Mouse (Mus musculus): ENCODE measurements around the gene Rnaset2a. TPM values are rescaled to one million over a fixed set of nuclear protein-coding genes. Genes with fewer than 3 reads are reported as not detected.
"Not testable (repeated sequence)": the region's sequence is repeated elsewhere in the genome, so short reads cannot be mapped to it uniquely, and the experiment has no call there.

Gene Rnaset2a
- polyA plus RNA-seq, 1 experiment from 2014 or later: 8.3 TPM

GRCm38 (mm10) chr17:8116928-8117327 is 31.0 kb downstream of the Rnaset2a start:
- no CpG with 5 or more reads among the region's 6 CpGs for WGBS
- not testable (repeated sequence) for H3K4me1 ChIP-seq (ENCODE audit: control insufficient read depth, insufficient read depth, low read length)

DNA sequence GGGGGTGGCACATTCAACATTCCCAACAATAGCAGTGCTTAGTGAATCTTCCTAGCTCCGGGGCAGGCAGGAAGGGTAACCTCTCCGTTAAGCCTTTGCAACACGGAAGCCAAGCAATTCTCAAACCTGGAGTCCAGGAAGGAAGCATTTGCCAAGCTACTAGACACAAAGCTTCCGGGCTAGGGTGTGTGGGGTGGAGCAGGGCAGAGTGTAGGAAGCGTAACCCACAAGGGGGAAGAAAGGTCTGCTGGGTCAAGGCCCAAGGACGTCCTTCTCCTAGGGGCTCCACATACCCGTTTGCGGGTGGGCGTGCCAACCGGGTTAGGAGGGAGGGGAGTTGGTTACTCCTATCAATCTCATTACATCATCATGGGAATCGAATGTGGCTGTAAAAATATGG is 31.5 kb downstream of the Rnaset2a start:
- H3K27ac ChIP-seq (ENCODE audit: low read depth, low read length); H3K9me3 ChIP-seq (ENCODE audit: control insufficient read depth, low read length); H3K4me1 ChIP-seq (ENCODE audit: control insufficient read depth, insufficient read depth, low read length); H3K27me3 ChIP-seq (ENCODE audit: control insufficient read depth, insufficient read depth, low read length); H3K4me2 ChIP-seq (ENCODE audit: low read depth, low read length); H3K36me3 ChIP-seq (ENCODE audit: control insufficient read depth, insufficient read depth, low read length); H3K4me3 ChIP-seq (ENCODE audit: low read depth, low read length); H3K9ac ChIP-seq (replicated peaks; ENCODE audit: low read depth, low read length); ATAC-seq (ENCODE audit: low read depth): not testable (repeated sequence)
- 75% methylated on average over 6 of the region's 11 CpGs for WGBS

More at GRCm38 (mm10) chr17:8116928-8117327, 31.0 kb downstream of the Rnaset2a start:
- not testable (repeated sequence) for H3K4me3 ChIP-seq (ENCODE audit: low read depth, low read length); H3K27me3 ChIP-seq (ENCODE audit: control insufficient read depth, insufficient read depth, low read length); H3K4me2 ChIP-seq (ENCODE audit: low read depth, low read length); H3K9ac ChIP-seq (replicated peaks; ENCODE audit: low read depth, low read length); H3K9me3 ChIP-seq (ENCODE audit: control insufficient read depth, low read length); ATAC-seq (ENCODE audit: low read depth); H3K27ac ChIP-seq (ENCODE audit: low read depth, low read length); H3K36me3 ChIP-seq (ENCODE audit: control insufficient read depth, insufficient read depth, low read length)

- WGBS: no CpG with 5 or more reads among the region's 1 CpGs
- H3K27ac ChIP-seq (ENCODE audit: low read depth, low read length); H3K9ac ChIP-seq (replicated peaks; ENCODE audit: low read depth, low read length); H3K36me3 ChIP-seq (ENCODE audit: control insufficient read depth, insufficient read depth, low read length); H3K4me1 ChIP-seq (ENCODE audit: control insufficient read depth, insufficient read depth, low read length); H3K4me2 ChIP-seq (ENCODE audit: low read depth, low read length); H3K27me3 ChIP-seq (ENCODE audit: control insufficient read depth, insufficient read depth, low read length); H3K9me3 ChIP-seq (ENCODE audit: control insufficient read depth, low read length); ATAC-seq (ENCODE audit: low read depth); H3K4me3 ChIP-seq (ENCODE audit: low read depth, low read length): not testable (repeated sequence)
Measured at GRCm38 (mm10) chr17:8112199-8112598, 35.7 kb downstream of the Rnaset2a start.

DNA sequence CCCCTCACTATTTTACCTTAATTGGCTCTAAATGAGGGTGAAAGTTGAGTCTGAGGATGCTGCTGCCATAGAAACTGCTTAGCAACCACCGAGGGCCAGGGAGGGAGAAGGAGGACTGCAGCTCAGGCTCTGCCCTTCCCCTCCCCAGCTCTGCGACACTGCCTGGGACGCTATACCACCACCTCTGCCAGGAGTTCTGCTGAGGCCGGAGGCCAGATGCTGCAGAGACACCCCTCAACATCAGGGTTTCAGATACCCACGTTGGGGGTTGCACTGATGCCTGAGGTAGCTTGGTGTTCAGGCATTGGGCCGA is 46.6 kb downstream of the Rnaset2a start:
- H3K4me1 ChIP-seq (ENCODE audit: control insufficient read depth, insufficient read depth, low read length); H3K4me2 ChIP-seq (ENCODE audit: low read depth, low read length); H3K36me3 ChIP-seq (ENCODE audit: control insufficient read depth, insufficient read depth, low read length); H3K4me3 ChIP-seq (ENCODE audit: low read depth, low read length); H3K9ac ChIP-seq (replicated peaks; ENCODE audit: low read depth, low read length); H3K27me3 ChIP-seq (ENCODE audit: control insufficient read depth, insufficient read depth, low read length); H3K9me3 ChIP-seq (ENCODE audit: control insufficient read depth, low read length); H3K27ac ChIP-seq (ENCODE audit: low read depth, low read length): not testable (repeated sequence)
- peak; percentile 77 for ATAC-seq (ENCODE audit: low read depth)
- WGBS: 11% methylated on average over 1 of the region's 6 CpGs

- not testable (repeated sequence) for H3K27ac ChIP-seq (ENCODE audit: low read depth, low read length); H3K4me2 ChIP-seq (ENCODE audit: low read depth, low read length); H3K9ac ChIP-seq (replicated peaks; ENCODE audit: low read depth, low read length); H3K36me3 ChIP-seq (ENCODE audit: control insufficient read depth, insufficient read depth, low read length); H3K4me3 ChIP-seq (ENCODE audit: low read depth, low read length); H3K4me1 ChIP-seq (ENCODE audit: control insufficient read depth, insufficient read depth, low read length); H3K27me3 ChIP-seq (ENCODE audit: control insufficient read depth, insufficient read depth, low read length); H3K9me3 ChIP-seq (ENCODE audit: control insufficient read depth, low read length)
- ATAC-seq (ENCODE audit: low read depth): peak; percentile 88
- WGBS: 7% methylated on average over 7 of the region's 26 CpGs
Measured at GRCm38 (mm10) chr17:8100405-8101296, 47.2 kb downstream of the Rnaset2a start.

DNA sequence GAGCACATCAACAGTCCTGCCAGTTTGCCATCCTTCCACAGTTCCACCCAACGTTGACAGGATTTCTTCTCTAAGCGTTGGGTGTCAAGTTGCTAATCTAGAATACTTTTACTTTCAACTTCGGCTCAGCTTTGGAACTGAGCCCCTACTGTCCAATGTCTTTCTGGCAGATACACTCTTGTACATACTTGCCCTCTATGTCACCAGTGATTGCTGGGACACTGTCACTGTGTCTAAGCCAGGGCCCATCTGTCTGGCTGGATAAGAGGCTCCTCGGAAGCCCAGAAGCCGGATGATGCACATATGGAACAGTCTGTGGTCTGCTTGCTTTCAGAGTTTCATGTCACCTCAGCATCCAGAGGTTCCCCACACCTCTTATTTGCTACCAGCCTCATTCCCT is 51.7 kb downstream of the Rnaset2a start:
- H3K4me1 ChIP-seq (ENCODE audit: control insufficient read depth, insufficient read depth, low read length); H3K4me3 ChIP-seq (ENCODE audit: low read depth, low read length); H3K4me2 ChIP-seq (ENCODE audit: low read depth, low read length); H3K27me3 ChIP-seq (ENCODE audit: control insufficient read depth, insufficient read depth, low read length); H3K9ac ChIP-seq (replicated peaks; ENCODE audit: low read depth, low read length); H3K36me3 ChIP-seq (ENCODE audit: control insufficient read depth, insufficient read depth, low read length); ATAC-seq (ENCODE audit: low read depth); H3K9me3 ChIP-seq (ENCODE audit: control insufficient read depth, low read length); H3K27ac ChIP-seq (ENCODE audit: low read depth, low read length): not testable (repeated sequence)
- WGBS: 81% methylated on average over 3 of the region's 5 CpGs

DNA sequence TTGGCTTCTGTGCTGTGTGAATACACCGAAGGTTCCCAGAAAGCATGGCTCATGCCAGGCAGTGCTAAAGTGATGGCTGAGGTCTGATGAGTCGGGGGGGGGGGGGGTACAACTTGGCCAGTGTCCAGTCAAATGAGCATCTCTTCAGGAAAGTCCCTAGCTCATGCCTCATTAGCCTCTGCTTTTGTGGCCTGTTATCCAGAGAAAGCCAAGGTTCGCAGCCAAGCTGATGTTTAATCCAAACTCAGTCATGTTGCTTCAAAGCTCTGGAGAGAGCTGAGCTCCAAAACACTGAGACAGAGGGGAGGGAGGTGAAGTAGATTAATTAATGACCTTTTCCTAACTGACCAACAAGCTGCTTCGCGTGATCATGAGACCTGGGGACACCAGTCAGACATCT is 52.2 kb downstream of the Rnaset2a start:
- not testable (repeated sequence) for H3K9me3 ChIP-seq (ENCODE audit: control insufficient read depth, low read length)

GRCm38 (mm10) chr17:8092537-8093526 is 55.1 kb downstream of the Rnaset2a start:
- 59% methylated on average over 3 of the region's 18 CpGs for WGBS
- not testable (repeated sequence) for H3K4me1 ChIP-seq (ENCODE audit: control insufficient read depth, insufficient read depth, low read length); H3K27ac ChIP-seq (ENCODE audit: low read depth, low read length); H3K4me2 ChIP-seq (ENCODE audit: low read depth, low read length); H3K9ac ChIP-seq (replicated peaks; ENCODE audit: low read depth, low read length); H3K36me3 ChIP-seq (ENCODE audit: control insufficient read depth, insufficient read depth, low read length); H3K27me3 ChIP-seq (ENCODE audit: control insufficient read depth, insufficient read depth, low read length); H3K4me3 ChIP-seq (ENCODE audit: low read depth, low read length); H3K9me3 ChIP-seq (ENCODE audit: control insufficient read depth, low read length)
- peak; percentile 49; the same call in 1 of the 2 replicates for ATAC-seq (ENCODE audit: low read depth)

More for the DNA sequence above, 52.2 kb downstream of the Rnaset2a start:
- not testable (repeated sequence) for H3K4me2 ChIP-seq (ENCODE audit: low read depth, low read length); H3K36me3 ChIP-seq (ENCODE audit: control insufficient read depth, insufficient read depth, low read length); H3K4me3 ChIP-seq (ENCODE audit: low read depth, low read length); H3K27me3 ChIP-seq (ENCODE audit: control insufficient read depth, insufficient read depth, low read length); H3K27ac ChIP-seq (ENCODE audit: low read depth, low read length); H3K9ac ChIP-seq (replicated peaks; ENCODE audit: low read depth, low read length); H3K4me1 ChIP-seq (ENCODE audit: control insufficient read depth, insufficient read depth, low read length); ATAC-seq (ENCODE audit: low read depth)
- 42% methylated on average over 2 of the region's 5 CpGs for WGBS

DNA sequence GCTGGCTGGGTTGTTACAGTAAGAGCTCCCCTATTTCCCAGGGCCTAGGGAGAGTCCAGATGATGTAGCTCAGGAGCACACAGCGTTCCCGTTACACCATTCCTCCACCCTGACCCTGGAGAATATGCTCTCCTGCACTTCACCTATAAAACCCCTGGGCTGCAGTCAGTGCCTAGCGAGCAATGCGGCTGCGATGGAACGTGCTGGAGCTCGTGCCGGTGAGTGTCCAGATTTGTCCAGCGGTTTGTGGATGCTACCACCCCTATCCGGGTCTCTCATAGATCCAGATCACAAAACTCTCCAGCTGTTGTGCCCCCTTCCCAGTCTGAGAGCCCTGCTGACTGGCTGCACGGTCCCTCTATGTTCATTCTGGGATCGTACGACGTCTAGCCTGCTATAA is 56.6 kb downstream of the Rnaset2a start:
- not testable (repeated sequence) for H3K9ac ChIP-seq (replicated peaks; ENCODE audit: low read depth, low read length); H3K4me1 ChIP-seq (ENCODE audit: control insufficient read depth, insufficient read depth, low read length); H3K4me3 ChIP-seq (ENCODE audit: low read depth, low read length); H3K36me3 ChIP-seq (ENCODE audit: control insufficient read depth, insufficient read depth, low read length); ATAC-seq (ENCODE audit: low read depth); H3K4me2 ChIP-seq (ENCODE audit: low read depth, low read length); H3K9me3 ChIP-seq (ENCODE audit: control insufficient read depth, low read length); H3K27ac ChIP-seq (ENCODE audit: low read depth, low read length); H3K27me3 ChIP-seq (ENCODE audit: control insufficient read depth, insufficient read depth, low read length)
- 74% methylated on average over 11 of the region's 14 CpGs for WGBS

Measured in neural tube, embryonic 14.5 days (tissue).